Mouse (Mus musculus) left cerebral cortex, adult 18-20 months (tissue): ENCODE measurements around the gene Tdrd7. TPM values are rescaled to one million over a fixed set of nuclear protein-coding genes. Genes with fewer than 3 reads are reported as not detected.
A peak's percentile ranks its signal among the peaks of the same experiment; 100 is the strongest.

Experiments
- DNase-seq, 2 experiments: peaks; one replicate each; pipeline ENCODE4 v3.0.0; 2021 to 2022; ENCODE audit warnings: low spot score in 2 of 2, mixed read lengths in 1 of 2
- long read RNA-seq, 2 experiments: library from polyadenylated mRNA; stranded (forward); transcript quantifications; one replicate each; pipeline ENCODE4 v2.0.0; 2021
- total RNA-seq, 2 experiments: library from RNA; stranded (reverse); gene quantifications; 2 replicates each; pipeline ENCODE4 v1.2.3; 2021

Gene Tdrd7
- total RNA-seq = 10 to 100 TPM; 33.6 to 34.1 TPM
- long read RNA-seq, experiment 1, transcript Tdrd7-201 (17 exons, 3,716 nt) = major isoform, 26 of 38 reads
- long read RNA-seq, experiment 1, partial matches to known transcripts = 4 of 38 reads
- long read RNA-seq, experiment 1, other reads (novel, unspliced or antisense) = 7 of 38 reads
- long read RNA-seq, experiment 2, transcript Tdrd7-201 (17 exons, 3,716 nt) = major isoform, 30 of 43 reads
- long read RNA-seq, experiment 2, partial matches to known transcripts = 3 of 43 reads
- long read RNA-seq, experiment 2, other reads (novel, unspliced or antisense) = 10 of 43 reads

- DNase-seq = no peak
Observed at GRCm38 (mm10) chr4:45964771-45965439, at the start of gene Tdrd7. Tdrd7 (plus strand) TSS chr4:45965334.

GRCm38 (mm10) chr4:45917091-45917490, 48.0 kb upstream of the Tdrd7 start:
- DNase-seq = no peak

- DNase-seq = no peak
Observed at GRCm38 (mm10) chr4:45921663-45922435, 43.3 kb upstream of the Tdrd7 start.

GRCm38 (mm10) chr4:45924011-45924410, 41.1 kb upstream of the Tdrd7 start:
- DNase-seq = no peak

GRCm38 (mm10) chr4:45928561-45928960, 36.6 kb upstream of the Tdrd7 start:
- no peak for DNase-seq

- DNase-seq = peak; percentile 36 to 60
Observed at GRCm38 (mm10) chr4:45941628-45942044, 23.5 kb upstream of the Tdrd7 start.

GRCm38 (mm10) chr4:45947729-45948128, 17.4 kb upstream of the Tdrd7 start:
- no peak for DNase-seq

- DNase-seq = no peak
Observed at GRCm38 (mm10) chr4:45949109-45949848, 15.9 kb upstream of the Tdrd7 start.

GRCm38 (mm10) chr4:45951830-45952229, 13.3 kb upstream of the Tdrd7 start:
- DNase-seq = no peak

GRCm38 (mm10) chr4:45953025-45953919, 11.9 kb upstream of the Tdrd7 start:
- no peak for DNase-seq

- DNase-seq = no peak
Observed at GRCm38 (mm10) chr4:45955235-45955634, 9.9 kb upstream of the Tdrd7 start.

GRCm38 (mm10) chr4:45956131-45956530, 9.0 kb upstream of the Tdrd7 start:
- DNase-seq = no peak

- DNase-seq = no peak
Observed at GRCm38 (mm10) chr4:45956706-45957105, 8.4 kb upstream of the Tdrd7 start.

GRCm38 (mm10) chr4:45965737-45966447, 758 bp downstream of the Tdrd7 start:
- no peak for DNase-seq

- DNase-seq = no peak
Observed at GRCm38 (mm10) chr4:45966716-45967115, 1.6 kb downstream of the Tdrd7 start.

GRCm38 (mm10) chr4:45967479-45968341, 2.6 kb downstream of the Tdrd7 start:
- no peak for DNase-seq

GRCm38 (mm10) chr4:45969051-45969450, 3.9 kb downstream of the Tdrd7 start:
- DNase-seq = no peak

GRCm38 (mm10) chr4:45970048-45970560, 5.0 kb downstream of the Tdrd7 start:
- DNase-seq = no peak
